Mouse (Mus musculus): ENCODE measurements around the gene Tdrd6.

Gene Tdrd6

GRCm38 (mm10) chr17:43611586-43611985 is 18.5 kb downstream of the Tdrd6 start:
- peak; percentile 46 for DNase-seq

GRCm38 (mm10) chr17:43606704-43607103 is 23.4 kb downstream of the Tdrd6 start:
- peak; percentile 82 for DNase-seq

- DNase-seq: no peak
These were observed 31.4 kb downstream of the Tdrd6 start for GRCm38 (mm10) chr17:43598706-43599105.

GRCm38 (mm10) chr17:43597742-43598141 is 32.4 kb downstream of the Tdrd6 start:
- DNase-seq: no peak

- DNase-seq: no peak
These were observed 37.5 kb downstream of the Tdrd6 start for GRCm38 (mm10) chr17:43592296-43593291.

- no peak for DNase-seq
These were observed 39.6 kb downstream of the Tdrd6 start for GRCm38 (mm10) chr17:43590531-43590930.

GRCm38 (mm10) chr17:43589750-43590149 is 40.3 kb downstream of the Tdrd6 start:
- DNase-seq: no peak

- no peak for DNase-seq
These were observed 42.8 kb downstream of the Tdrd6 start for GRCm38 (mm10) chr17:43587278-43587677.

GRCm38 (mm10) chr17:43584771-43585170 is 45.3 kb downstream of the Tdrd6 start:
- DNase-seq: no peak

- peak; percentile 8 for DNase-seq
These were observed 49.1 kb downstream of the Tdrd6 start for GRCm38 (mm10) chr17:43581012-43581467.

GRCm38 (mm10) chr17:43580456-43580855 is 49.6 kb downstream of the Tdrd6 start:
- no peak for DNase-seq

GRCm38 (mm10) chr17:43573624-43574073 is 56.5 kb downstream of the Tdrd6 start:
- DNase-seq: no peak

- no peak for DNase-seq
These were observed 60.8 kb downstream of the Tdrd6 start for GRCm38 (mm10) chr17:43569287-43569686.

- peak; percentile 34 for DNase-seq
These were observed 61.9 kb downstream of the Tdrd6 start, which contains the start of gene Pla2g7 for GRCm38 (mm10) chr17:43567992-43568888. Gene Pla2g7 (plus strand): TSS chr17:43568098.

- DNase-seq: no peak
These were observed 62.5 kb downstream of the Tdrd6 start for GRCm38 (mm10) chr17:43567593-43567991.
